Mouse (Mus musculus) heart, postnatal 0 days (tissue): Measurements from ENCODE around the gene Yy1. TPM values are rescaled to one million over a fixed set of nuclear protein-coding genes. Genes with fewer than 3 reads are reported as not detected.

Source experiments
- ATAC-seq: fragments of 200-750 bp; cut with Nextera tagmentation; 2 replicates; pipeline ENCODE4 v1.8.0; 2017; ENCODE audit warnings: low read depth, moderate number of reproducible peaks, moderate library complexity; ENCODE audit not compliant: insufficient read depth
- DNase-seq: peaks from one replicate; pipeline ENCODE4 v3.0.0-alpha.2; 2016; ENCODE audit warnings: low spot score
- H3K27ac ChIP-seq: fragments of 300-500 bp; sonication (generic); 2 replicates; pipeline ENCODE4 v1.5.1; 2014; ENCODE audit warnings: low read depth, mild to moderate bottlenecking
- H3K27me3 ChIP-seq: fragments of 300-500 bp; sonication (generic); 2 replicates; pipeline ENCODE4 v1.6.1; 2014; ENCODE audit warnings: low read length, mixed read lengths; ENCODE audit not compliant: control insufficient read depth, insufficient read depth
- H3K36me3 ChIP-seq: fragments of 300-500 bp; sonication (generic); replicated peaks from 2 replicates; pipeline ENCODE4 v1.6.1; 2014; ENCODE audit warnings: low read length, mixed read lengths; ENCODE audit not compliant: control insufficient read depth, insufficient read depth
- H3K4me1 ChIP-seq: fragments of 300-500 bp; sonication (generic); 2 replicates; pipeline ENCODE4 v1.6.1; 2014; ENCODE audit warnings: antibody characterized with exemption; ENCODE audit not compliant: control insufficient read depth, insufficient read depth
- H3K4me2 ChIP-seq: fragments of 300-500 bp; sonication (generic); 2 replicates; pipeline ENCODE4 v1.6.1; 2014; ENCODE audit warnings: low read depth, mild to moderate bottlenecking, low read length, moderate library complexity
- H3K4me3 ChIP-seq: fragments of 300-500 bp; sonication (generic); 2 replicates; pipeline ENCODE4 v1.5.1; 2014; ENCODE audit warnings: low read depth, low read length
- H3K9ac ChIP-seq: fragments of 300-500 bp; sonication (generic); replicated peaks from 2 replicates; pipeline ENCODE4 v1.6.1; 2014; ENCODE audit warnings: low read depth, low read length, mixed read lengths
- H3K9me3 ChIP-seq: fragments of 300-500 bp; sonication (generic); replicated peaks from 2 replicates; pipeline ENCODE4 v1.6.1; 2016; ENCODE audit warnings: low read length; ENCODE audit not compliant: control insufficient read depth
- CTCF ChIP-seq: IDR thresholded peaks from 2 replicates; pipeline ENCODE4 v1.5.1; 2016; ENCODE audit warnings: antibody characterized with exemption, control low read depth, low read depth
- EP300 ChIP-seq: IDR thresholded peaks from 2 replicates; pipeline ENCODE4 v1.6.1; 2016; ENCODE audit warnings: antibody characterized with exemption, low read depth
- WGBS: fragments of 180-500 bp; shearing (Covaris S2); extraction: QIAGEN DNeasy Blood & Tissue Kit; methylation state at CpG from one replicate; pipeline ENCODE4 v1.1.7; 2014; 5-methylcytosine and 5-hydroxymethylcytosine counted together
- polyA plus RNA-seq: library from polyadenylated mRNA; unstranded; fragments of >200 nt; fragmentation: Nextera tagmentation; extraction: Ambion mirVana; gene quantifications from 2 replicates; pipeline ENCODE4 v1.2.1, GENCODE M21; 2015
- total RNA-seq: library from RNA; depleted of rRNA; stranded (reverse); fragments of >200 nt; gene quantifications from 2 replicates; pipeline ENCODE4 v1.2.3, GENCODE M21; 2014; ENCODE audit warnings: low replicate concordance

Gene Yy1
- total and polyA plus RNA-seq, 2 experiments from 2014 or later: 7.6 to 21.5 TPM

DNA sequence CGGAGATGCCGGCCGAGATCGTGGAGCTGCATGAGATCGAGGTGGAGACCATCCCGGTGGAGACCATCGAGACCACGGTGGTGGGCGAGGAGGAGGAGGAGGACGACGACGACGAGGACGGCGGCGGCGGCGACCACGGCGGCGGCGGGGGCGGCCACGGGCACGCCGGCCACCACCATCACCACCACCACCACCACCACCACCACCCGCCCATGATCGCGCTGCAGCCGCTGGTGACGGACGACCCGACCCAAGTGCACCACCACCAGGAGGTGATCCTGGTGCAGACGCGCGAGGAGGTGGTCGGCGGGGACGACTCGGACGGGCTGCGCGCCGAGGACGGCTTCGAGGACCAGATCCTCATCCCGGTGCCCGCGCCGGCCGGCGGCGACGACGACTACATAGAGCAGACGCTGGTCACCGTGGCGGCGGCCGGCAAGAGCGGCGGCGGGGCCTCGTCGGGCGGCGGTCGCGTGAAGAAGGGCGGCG, 724 bp downstream of the Yy1 start:
- Histone ChIP-seq H3K27ac (peak overlapping the region; percentile 99), H3K4me3 (peak overlapping the region; percentile 97), H3K4me1 (peaks cover 13% of the 10 kb centered on the region), H3K9me3 (no peaks in the 10 kb centered on the region), H3K27me3 (no peaks in the 10 kb centered on the region), H3K36me3 (no peaks in the 10 kb centered on the region), H3K4me2 (peak overlapping the region; percentile 70), H3K9ac (peak overlapping the region; percentile 95)
- WGBS: under 1% methylated on average over 57 of the region's 71 CpGs
- TF ChIP-seq CTCF (no peak), EP300 (no peak)
- ATAC-seq (no peak), DNase-seq (no peak)

DNA sequence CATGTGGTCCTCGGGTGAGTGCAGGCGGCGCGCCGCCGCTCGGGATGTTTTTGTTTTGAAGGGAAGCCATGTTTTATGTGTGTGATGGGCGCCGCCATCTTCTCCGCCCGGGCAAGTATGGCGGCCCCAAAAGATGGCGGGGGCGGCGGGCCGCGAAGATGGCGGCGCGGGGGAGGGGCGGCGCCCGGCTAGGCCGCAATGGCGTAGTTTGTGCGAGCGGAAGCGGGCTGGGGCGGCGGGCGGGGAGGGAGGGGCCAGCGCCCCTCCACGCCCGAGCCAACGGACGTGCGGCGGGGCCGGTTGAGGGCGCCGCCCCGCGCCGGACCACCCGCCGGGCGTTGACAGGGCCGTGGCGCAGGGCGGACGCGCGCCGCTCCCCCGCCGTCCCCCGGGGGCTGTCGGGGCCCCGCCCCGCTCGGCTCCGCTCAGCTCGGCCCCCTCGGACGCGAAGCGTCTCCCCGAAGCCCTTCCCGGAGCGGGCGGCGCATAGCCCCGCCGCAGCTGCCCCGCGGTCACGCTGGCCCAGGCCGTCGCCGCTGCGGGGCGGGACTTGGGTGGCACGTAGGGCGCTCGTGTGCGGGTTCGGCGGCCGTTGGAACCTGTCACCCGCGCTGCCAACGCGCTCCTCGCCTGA, 1.4 kb downstream of the Yy1 start:
- Histone ChIP-seq H3K4me1 (peaks cover 15% of the 10 kb centered on the region), H3K4me2 (peak overlapping the region; percentile 72), H3K27ac (peak overlapping the region; percentile 99), H3K36me3 (no peaks in the 10 kb centered on the region), H3K9me3 (no peaks in the 10 kb centered on the region), H3K9ac (peak overlapping the region; percentile 95), H3K27me3 (no peaks in the 10 kb centered on the region), H3K4me3 (peak overlapping the region; percentile 97)
- 2% methylated on average over 67 of the region's 94 CpGs for WGBS
- peak; percentile 93 for DNase-seq
- peak; percentile 62 for ATAC-seq
- TF ChIP-seq EP300: no peak
- TF ChIP-seq CTCF: no peak

DNA sequence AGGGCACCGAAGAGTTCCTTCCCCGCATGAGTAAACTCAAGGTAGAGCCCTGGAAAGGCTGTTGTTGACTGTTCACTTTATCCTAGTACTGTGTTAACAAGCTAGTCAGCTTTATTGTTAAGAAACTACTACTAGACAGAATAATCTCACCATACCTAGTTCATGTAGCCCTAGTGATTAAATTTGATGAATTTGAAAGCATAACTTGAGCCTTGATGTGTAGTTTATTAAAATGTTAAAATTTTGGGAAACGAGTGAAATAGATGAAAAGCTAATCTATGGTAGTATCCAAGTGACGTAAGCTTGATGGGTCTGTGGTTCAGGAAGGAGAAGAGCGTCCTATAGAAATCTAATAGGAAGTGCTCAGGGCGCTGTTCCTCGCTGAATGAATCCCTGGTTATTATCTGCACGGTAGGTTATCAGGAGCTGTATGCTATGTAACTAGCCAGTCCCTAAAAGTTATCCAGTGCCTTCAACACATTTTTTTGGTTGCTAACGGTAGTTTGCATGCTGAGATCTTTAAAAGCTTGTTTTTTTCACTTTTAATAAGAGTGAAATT, 2.3 kb downstream of the Yy1 start:
- 2% methylated on average over 9 of the region's 9 CpGs for WGBS
- H3K4me1 ChIP-seq: peaks cover 20% of the 10 kb centered on the region
- H3K27me3 ChIP-seq: no peaks in the 10 kb centered on the region
- peak overlapping the region; percentile 97 for H3K4me3 ChIP-seq
- H3K36me3 ChIP-seq: no peaks in the 10 kb centered on the region
- peak overlapping the region; percentile 72 for H3K4me2 ChIP-seq
- H3K27ac ChIP-seq: peak overlapping the region; percentile 99
- ATAC-seq (no peak), DNase-seq (no peak)
- peak overlapping the region; percentile 95 for H3K9ac ChIP-seq
- no peak for TF ChIP-seq EP300
- TF ChIP-seq CTCF: no peak
- H3K9me3 ChIP-seq: no peaks in the 10 kb centered on the region

DNA sequence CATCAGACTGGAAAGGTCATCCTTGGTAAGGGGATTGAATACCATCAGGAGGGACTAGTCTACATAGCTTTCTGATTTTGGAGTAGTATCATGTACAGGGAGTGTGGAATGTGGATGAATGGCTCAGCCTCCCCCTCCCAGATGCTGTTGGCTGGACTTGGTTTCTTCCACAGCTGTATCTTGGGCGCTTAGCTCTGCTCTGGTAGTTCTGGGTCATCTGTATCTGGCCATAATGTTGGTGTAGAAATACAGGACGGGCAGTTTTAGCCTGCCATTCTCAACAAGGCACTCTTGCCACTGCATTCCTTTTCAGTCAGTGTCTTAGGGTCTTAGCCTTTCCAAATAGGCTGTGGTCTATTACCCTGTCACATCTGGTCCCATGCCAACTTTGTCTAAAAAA, 8.8 kb downstream of the Yy1 start:
- no peak overlapping the region for H3K4me2 ChIP-seq
- no peak for ATAC-seq

DNA sequence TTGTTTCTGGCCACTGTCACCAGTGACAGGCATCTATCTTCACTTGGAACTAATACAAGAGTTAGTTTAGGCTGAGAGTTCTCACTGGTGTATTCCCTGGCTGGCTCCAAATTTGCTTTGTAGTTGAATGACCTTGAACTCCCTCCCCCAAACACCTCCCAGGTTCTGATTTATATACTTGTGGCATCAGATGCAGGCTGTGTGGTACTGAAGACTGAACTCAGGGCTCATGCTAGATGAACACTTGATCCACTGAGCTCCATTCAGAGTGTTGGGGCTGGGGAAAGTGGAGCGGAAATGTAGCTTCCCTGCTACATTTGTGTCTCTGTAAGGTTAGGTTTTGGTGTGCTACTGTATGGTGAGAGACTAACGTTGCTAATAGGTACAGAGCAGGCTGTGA, 11.6 kb downstream of the Yy1 start:
- Histone ChIP-seq H3K9me3 (no peaks in the 10 kb centered on the region), H3K9ac (no peak overlapping the region), H3K4me2 (no peak overlapping the region), H3K4me1 (peaks cover 45% of the 10 kb centered on the region), H3K36me3 (0 out of 2 replicates have a peak, but pooled peaks cover 14% of the 10 kb centered on the region), H3K27me3 (no peaks in the 10 kb centered on the region), H3K27ac (peak overlapping the region; percentile 36; the same call in 1 of the 2 replicates), H3K4me3 (no peak overlapping the region)
- no peak for DNase-seq
- no peak for TF ChIP-seq CTCF
- ATAC-seq: no peak
- WGBS: 79% methylated on average over 2 of the region's 2 CpGs

More for the DNA sequence above, 8.8 kb downstream of the Yy1 start:
- Histone ChIP-seq H3K36me3 (no peaks in the 10 kb centered on the region), H3K9ac (no peak overlapping the region), H3K9me3 (no peaks in the 10 kb centered on the region), H3K4me3 (no peak overlapping the region), H3K27me3 (no peaks in the 10 kb centered on the region), H3K27ac (0 out of 2 replicates have a peak overlapping the region, but pooled peaks have one; percentile 12), H3K4me1 (peaks cover 38% of the 10 kb centered on the region)
- 44% methylated on average over 2 of the region's 2 CpGs for WGBS
- no peak for DNase-seq
- TF ChIP-seq CTCF (no peak), EP300 (no peak)
